Mouse (Mus musculus): ENCODE data around the gene Enox1.

The Enox1 gene

GRCm38 (mm10) chr14:77567120-77567519, 410.6 kb downstream of the Enox1 start:
- no peak for DNase-seq (ENCODE audit: low read depth, low spot score)

GRCm38 (mm10) chr14:77574436-77574835, 417.9 kb downstream of the Enox1 start:
- no peak for DNase-seq (ENCODE audit: low read depth, low spot score)

GRCm38 (mm10) chr14:77576411-77576810, 419.8 kb downstream of the Enox1 start:
- DNase-seq (ENCODE audit: low read depth, low spot score): no peak

GRCm38 (mm10) chr14:77577481-77578251, 421.1 kb downstream of the Enox1 start:
- no peak for DNase-seq (ENCODE audit: low read depth, low spot score)

GRCm38 (mm10) chr14:77578355-77578754, 421.8 kb downstream of the Enox1 start:
- DNase-seq (ENCODE audit: low read depth, low spot score): no peak

GRCm38 (mm10) chr14:77580106-77580936, 423.8 kb downstream of the Enox1 start:
- DNase-seq (ENCODE audit: low read depth, low spot score): peak; percentile 40

- peak; percentile 60 for DNase-seq (ENCODE audit: low read depth, low spot score)
These were observed 424.3 kb downstream of the Enox1 start for GRCm38 (mm10) chr14:77580937-77581270.

GRCm38 (mm10) chr14:77581616-77582015, 425.1 kb downstream of the Enox1 start:
- DNase-seq (ENCODE audit: low read depth, low spot score): no peak

- DNase-seq (ENCODE audit: low read depth, low spot score): no peak
These were observed 427.9 kb downstream of the Enox1 start for GRCm38 (mm10) chr14:77584426-77584825.

GRCm38 (mm10) chr14:77585031-77585800, 428.7 kb downstream of the Enox1 start:
- DNase-seq (ENCODE audit: low read depth, low spot score): no peak

- no peak for DNase-seq (ENCODE audit: low read depth, low spot score)
These were observed 429.5 kb downstream of the Enox1 start for GRCm38 (mm10) chr14:77586033-77586432.

- no peak for DNase-seq (ENCODE audit: low read depth, low spot score)
These were observed 430.6 kb downstream of the Enox1 start for GRCm38 (mm10) chr14:77587182-77587581.

- DNase-seq (ENCODE audit: low read depth, low spot score): no peak
These were observed 436.7 kb downstream of the Enox1 start for GRCm38 (mm10) chr14:77593136-77593838.

- DNase-seq (ENCODE audit: low read depth, low spot score): no peak
These were observed 439.9 kb downstream of the Enox1 start for GRCm38 (mm10) chr14:77596216-77597175.

GRCm38 (mm10) chr14:77599016-77599704, 442.6 kb downstream of the Enox1 start:
- no peak for DNase-seq (ENCODE audit: low read depth, low spot score)

GRCm38 (mm10) chr14:77600773-77601172, 444.2 kb downstream of the Enox1 start:
- DNase-seq (ENCODE audit: low read depth, low spot score): no peak

- DNase-seq (ENCODE audit: low read depth, low spot score): no peak
These were observed 444.9 kb downstream of the Enox1 start for GRCm38 (mm10) chr14:77601446-77601845.

GRCm38 (mm10) chr14:77608182-77608839, 451.7 kb downstream of the Enox1 start:
- no peak for DNase-seq (ENCODE audit: low read depth, low spot score)

- no peak for DNase-seq (ENCODE audit: low read depth, low spot score)
These were observed 458.6 kb downstream of the Enox1 start for GRCm38 (mm10) chr14:77615201-77615600.

Data from CD4-positive, CD25-positive, alpha-beta regulatory T cell, adult 2 months (primary cell).